Mouse (Mus musculus): Measurements from ENCODE around the gene Nfe2. TPM values are rescaled to one million over a fixed set of nuclear protein-coding genes. Genes with fewer than 3 reads are reported as not detected.
A peak's percentile ranks its signal among the peaks of the same experiment; 100 is the strongest.
"Not testable (repeated sequence)": the region's sequence is repeated elsewhere in the genome, so short reads cannot be mapped to it uniquely, and the experiment has no call there.

The Nfe2 gene
- polyA plus RNA-seq, 1 experiment from 2014 or later = 7.6 TPM

DNA sequence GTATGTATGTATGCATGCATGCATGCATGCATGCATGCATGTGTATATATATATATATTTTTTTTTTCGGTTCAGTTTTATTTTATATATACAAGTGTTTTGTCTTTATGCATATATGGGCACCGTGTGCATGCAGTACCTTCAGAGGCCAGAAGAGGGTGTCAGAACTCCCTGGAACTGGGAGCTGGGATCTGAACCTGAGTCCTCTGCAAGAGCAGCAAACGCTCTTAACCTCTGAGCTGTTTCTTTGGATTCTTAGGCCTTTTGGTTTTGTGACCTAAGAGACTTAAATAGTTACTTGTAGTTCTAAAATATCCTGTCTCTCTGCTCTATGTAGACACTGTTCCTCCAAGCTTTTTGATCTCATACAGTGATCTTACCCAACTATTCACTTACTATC lies 25.9 kb upstream of the Nfe2 start:
- Histone ChIP-seq H3K27me3 (ENCODE audit: control insufficient read depth, insufficient read depth, low read length) (no peaks in the 10 kb centered on the region), H3K4me1 (replicated peaks; ENCODE audit: control insufficient read depth, insufficient read depth, low read length) (no peaks in the 10 kb centered on the region), H3K9ac (ENCODE audit: low read length) (no peak overlapping the region), H3K4me2 (ENCODE audit: low read depth, low read length, severe bottlenecking) (no peak overlapping the region), H3K4me3 (ENCODE audit: low read depth, low read length) (no peak overlapping the region), H3K27ac (ENCODE audit: low read depth, low read length) (no peak overlapping the region), H3K9me3 (ENCODE audit: control insufficient read depth, low read length) (no peaks in the 10 kb centered on the region), H3K36me3 (ENCODE audit: control insufficient read depth, insufficient read depth, low read length) (no peaks in the 10 kb centered on the region)
- WGBS = 55% methylated on average over 3 of the region's 3 CpGs
- ATAC-seq (replicated peaks; ENCODE audit: low FRiP score) (0 out of 2 replicates have a peak, but pooled peaks have one; percentile 30), DNase-seq (ENCODE audit: low spot score) (peak; percentile 74)

DNA sequence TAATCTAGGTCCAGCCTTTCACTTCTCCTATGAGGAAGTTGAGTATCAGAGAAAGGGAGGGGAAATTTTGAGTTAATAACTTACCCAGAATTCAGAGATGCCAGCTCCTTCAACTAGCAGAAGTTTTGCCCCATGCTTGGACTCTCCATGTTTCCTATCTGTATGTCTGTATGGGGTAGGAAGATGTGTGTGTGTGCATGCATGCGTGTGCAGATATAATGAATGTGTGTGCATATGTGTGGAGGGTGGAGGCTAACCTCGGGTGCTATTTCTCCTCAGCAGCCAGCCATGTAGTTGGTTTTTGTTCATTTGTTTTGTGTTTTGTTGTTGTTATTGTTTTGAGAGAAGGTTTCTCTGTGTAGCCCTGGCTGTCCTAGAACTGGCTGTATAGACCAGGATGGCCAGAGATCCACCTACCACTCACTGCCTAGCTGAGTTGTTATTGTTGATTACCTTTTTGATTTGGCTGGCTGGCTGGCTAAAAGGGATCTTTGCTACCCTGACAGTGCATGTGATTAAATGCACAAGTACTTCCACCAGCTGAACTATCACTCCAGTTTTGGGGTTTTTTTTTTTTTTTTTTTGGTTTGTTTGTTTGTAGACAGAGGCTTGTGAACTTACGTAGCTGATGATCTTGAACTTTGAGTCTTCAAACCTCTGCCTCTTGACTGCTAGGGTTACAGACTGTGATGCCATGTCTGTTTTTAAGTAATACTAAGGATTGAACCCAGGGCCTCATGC lies 23.4 kb upstream of the Nfe2 start:
- H3K4me1 ChIP-seq (replicated peaks; ENCODE audit: control insufficient read depth, insufficient read depth, low read length) = no peaks in the 10 kb centered on the region
- H3K4me3 ChIP-seq (ENCODE audit: low read depth, low read length) = no peak overlapping the region
- H3K27me3 ChIP-seq (ENCODE audit: control insufficient read depth, insufficient read depth, low read length) = no peaks in the 10 kb centered on the region
- H3K9ac ChIP-seq (ENCODE audit: low read length) = no peak overlapping the region
- H3K36me3 ChIP-seq (ENCODE audit: control insufficient read depth, insufficient read depth, low read length) = no peaks in the 10 kb centered on the region
- no peak for DNase-seq (ENCODE audit: low spot score)
- WGBS = 95% methylated on average over 3 of the region's 3 CpGs
- no peaks in the 10 kb centered on the region for H3K9me3 ChIP-seq (ENCODE audit: control insufficient read depth, low read length)
- ATAC-seq (replicated peaks; ENCODE audit: low FRiP score) = no peak
- H3K4me2 ChIP-seq (ENCODE audit: low read depth, low read length, severe bottlenecking) = no peak overlapping the region
- H3K27ac ChIP-seq (ENCODE audit: low read depth, low read length) = no peak overlapping the region

DNA sequence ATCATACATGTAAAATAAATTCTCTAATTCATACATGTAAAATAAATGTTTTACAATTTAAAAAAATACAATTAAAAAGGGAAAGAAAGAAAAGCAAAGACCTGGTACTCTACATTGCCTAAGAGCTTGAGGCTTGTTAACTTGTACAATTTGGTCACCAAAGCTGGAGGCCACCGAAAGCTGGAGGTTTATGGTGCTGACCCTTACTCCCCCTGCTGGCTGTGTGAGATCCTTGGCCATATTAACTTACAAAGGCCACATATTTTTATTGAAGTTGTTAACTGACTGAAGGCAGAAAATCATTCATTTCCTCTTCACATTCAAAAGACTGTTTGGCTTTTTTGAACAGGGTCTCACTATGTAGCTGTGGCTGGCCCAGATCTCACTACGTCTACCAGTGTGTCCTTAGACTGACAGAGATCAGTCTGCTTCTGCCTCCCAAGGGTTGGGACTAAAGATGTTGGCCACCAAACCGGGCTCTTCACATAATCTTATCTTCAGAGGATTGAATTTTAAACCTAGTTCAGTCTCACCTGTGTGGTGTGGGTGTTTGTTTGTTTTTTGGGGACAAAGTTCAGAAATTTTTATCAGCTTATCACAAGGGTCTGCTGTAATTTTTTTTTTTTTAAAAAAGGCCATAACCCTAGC lies 22.7 kb upstream of the Nfe2 start:
- Histone ChIP-seq H3K4me1 (replicated peaks; ENCODE audit: control insufficient read depth, insufficient read depth, low read length) (no peaks in the 10 kb centered on the region), H3K27me3 (ENCODE audit: control insufficient read depth, insufficient read depth, low read length) (no peaks in the 10 kb centered on the region), H3K9me3 (ENCODE audit: control insufficient read depth, low read length) (no peaks in the 10 kb centered on the region), H3K36me3 (ENCODE audit: control insufficient read depth, insufficient read depth, low read length) (no peaks in the 10 kb centered on the region), H3K9ac (ENCODE audit: low read length) (no peak overlapping the region), H3K27ac (ENCODE audit: low read depth, low read length) (no peak overlapping the region), H3K4me2 (ENCODE audit: low read depth, low read length, severe bottlenecking) (no peak overlapping the region), H3K4me3 (ENCODE audit: low read depth, low read length) (no peak overlapping the region)
- 79% methylated on average over 3 of the region's 3 CpGs for WGBS
- ATAC-seq (replicated peaks; ENCODE audit: low FRiP score) (no peak), DNase-seq (ENCODE audit: low spot score) (peak; percentile 68)

DNA sequence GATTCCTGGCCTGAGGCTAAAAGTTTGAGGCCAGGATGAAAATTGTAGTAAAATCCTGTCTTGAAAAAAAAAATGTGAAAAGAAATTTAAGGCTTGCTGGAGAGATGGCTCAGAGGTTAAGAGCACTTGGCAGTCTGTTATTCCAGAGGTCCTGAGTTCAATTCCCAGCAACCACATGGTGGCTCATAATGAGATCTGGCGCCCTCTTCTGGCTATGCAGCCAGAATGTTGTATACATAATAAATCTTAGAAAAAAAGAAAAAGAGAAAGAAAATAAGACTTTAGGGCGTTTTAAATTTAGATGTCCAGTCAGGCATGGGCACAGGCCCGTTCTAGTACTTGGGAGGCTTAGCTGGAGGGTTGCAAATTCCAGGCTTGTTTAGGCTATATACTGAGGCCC lies 21.5 kb upstream of the Nfe2 start:
- Histone ChIP-seq H3K4me2 (ENCODE audit: low read depth, low read length, severe bottlenecking) (no peak overlapping the region), H3K4me1 (replicated peaks; ENCODE audit: control insufficient read depth, insufficient read depth, low read length) (no peaks in the 10 kb centered on the region), H3K27ac (ENCODE audit: low read depth, low read length) (no peak overlapping the region), H3K4me3 (ENCODE audit: low read depth, low read length) (no peak overlapping the region), H3K9ac (ENCODE audit: low read length) (no peak overlapping the region), H3K9me3 (ENCODE audit: control insufficient read depth, low read length) (no peaks in the 10 kb centered on the region), H3K36me3 (ENCODE audit: control insufficient read depth, insufficient read depth, low read length) (no peaks in the 10 kb centered on the region), H3K27me3 (ENCODE audit: control insufficient read depth, insufficient read depth, low read length) (no peaks in the 10 kb centered on the region)
- peak; percentile 72 for DNase-seq (ENCODE audit: low spot score)
- ATAC-seq (replicated peaks; ENCODE audit: low FRiP score) = no peak
- WGBS = 65% methylated on average over 3 of the region's 3 CpGs

DNA sequence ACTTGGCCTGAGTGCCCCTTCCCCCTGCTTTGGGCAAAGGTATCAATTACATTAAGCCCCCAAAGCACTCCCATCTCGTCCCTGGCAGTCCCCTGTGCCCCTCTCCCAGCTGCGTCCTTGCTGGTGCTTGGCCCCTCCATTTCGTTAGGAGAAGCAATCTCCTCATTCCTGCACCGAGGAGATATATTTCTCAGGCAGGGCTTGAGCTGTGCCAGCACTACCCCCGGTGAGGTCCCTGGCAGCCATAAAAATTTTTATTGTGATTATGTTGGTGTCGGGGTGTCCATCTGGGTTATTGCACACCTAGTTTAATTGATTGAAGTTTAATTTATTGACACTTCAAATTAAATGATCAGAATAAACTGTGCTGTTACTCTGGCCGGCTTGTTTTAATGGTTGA lies 19.7 kb upstream of the Nfe2 start:
- 75% methylated on average over 7 of the region's 7 CpGs for WGBS

DNA sequence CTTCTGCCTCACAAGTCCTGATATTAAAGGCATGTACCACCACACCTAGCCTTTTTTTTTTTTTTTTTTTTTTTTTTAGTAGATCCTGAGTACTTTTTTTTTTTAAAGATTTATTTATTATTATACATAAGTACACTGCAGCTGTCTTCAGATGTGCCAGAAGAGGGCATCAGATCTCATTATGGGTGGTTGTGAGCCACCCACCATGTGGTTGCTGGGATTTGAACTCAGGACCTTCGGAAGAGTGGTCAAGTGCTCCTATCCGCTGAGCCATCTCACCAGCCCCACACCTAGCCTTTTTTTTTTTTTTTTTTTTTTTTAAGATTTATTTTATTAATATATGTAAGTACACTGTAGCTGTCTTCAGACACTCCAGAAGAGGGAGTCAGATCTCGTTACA lies 17.7 kb upstream of the Nfe2 start:
- H3K27me3 ChIP-seq (ENCODE audit: control insufficient read depth, insufficient read depth, low read length); DNase-seq (ENCODE audit: low spot score); H3K36me3 ChIP-seq (ENCODE audit: control insufficient read depth, insufficient read depth, low read length); H3K9me3 ChIP-seq (ENCODE audit: control insufficient read depth, low read length); H3K4me2 ChIP-seq (ENCODE audit: low read depth, low read length, severe bottlenecking); ATAC-seq (replicated peaks; ENCODE audit: low FRiP score); H3K4me3 ChIP-seq (ENCODE audit: low read depth, low read length); H3K9ac ChIP-seq (ENCODE audit: low read length); H3K27ac ChIP-seq (ENCODE audit: low read depth, low read length); H3K4me1 ChIP-seq (replicated peaks; ENCODE audit: control insufficient read depth, insufficient read depth, low read length): not testable (repeated sequence)
- 98% methylated on average over 2 of the region's 3 CpGs for WGBS

More for the DNA sequence above, 19.7 kb upstream of the Nfe2 start:
- Histone ChIP-seq H3K9ac (ENCODE audit: low read length) (no peak overlapping the region), H3K4me1 (replicated peaks; ENCODE audit: control insufficient read depth, insufficient read depth, low read length) (0 out of 2 replicates have a peak, but pooled peaks cover 5% of the 10 kb centered on the region), H3K27me3 (ENCODE audit: control insufficient read depth, insufficient read depth, low read length) (no peaks in the 10 kb centered on the region), H3K9me3 (ENCODE audit: control insufficient read depth, low read length) (no peaks in the 10 kb centered on the region), H3K4me3 (ENCODE audit: low read depth, low read length) (no peak overlapping the region), H3K4me2 (ENCODE audit: low read depth, low read length, severe bottlenecking) (no peak overlapping the region), H3K27ac (ENCODE audit: low read depth, low read length) (no peak overlapping the region), H3K36me3 (ENCODE audit: control insufficient read depth, insufficient read depth, low read length) (no peaks in the 10 kb centered on the region)
- DNase-seq (ENCODE audit: low spot score) (no peak), ATAC-seq (replicated peaks; ENCODE audit: low FRiP score) (no peak)

DNA sequence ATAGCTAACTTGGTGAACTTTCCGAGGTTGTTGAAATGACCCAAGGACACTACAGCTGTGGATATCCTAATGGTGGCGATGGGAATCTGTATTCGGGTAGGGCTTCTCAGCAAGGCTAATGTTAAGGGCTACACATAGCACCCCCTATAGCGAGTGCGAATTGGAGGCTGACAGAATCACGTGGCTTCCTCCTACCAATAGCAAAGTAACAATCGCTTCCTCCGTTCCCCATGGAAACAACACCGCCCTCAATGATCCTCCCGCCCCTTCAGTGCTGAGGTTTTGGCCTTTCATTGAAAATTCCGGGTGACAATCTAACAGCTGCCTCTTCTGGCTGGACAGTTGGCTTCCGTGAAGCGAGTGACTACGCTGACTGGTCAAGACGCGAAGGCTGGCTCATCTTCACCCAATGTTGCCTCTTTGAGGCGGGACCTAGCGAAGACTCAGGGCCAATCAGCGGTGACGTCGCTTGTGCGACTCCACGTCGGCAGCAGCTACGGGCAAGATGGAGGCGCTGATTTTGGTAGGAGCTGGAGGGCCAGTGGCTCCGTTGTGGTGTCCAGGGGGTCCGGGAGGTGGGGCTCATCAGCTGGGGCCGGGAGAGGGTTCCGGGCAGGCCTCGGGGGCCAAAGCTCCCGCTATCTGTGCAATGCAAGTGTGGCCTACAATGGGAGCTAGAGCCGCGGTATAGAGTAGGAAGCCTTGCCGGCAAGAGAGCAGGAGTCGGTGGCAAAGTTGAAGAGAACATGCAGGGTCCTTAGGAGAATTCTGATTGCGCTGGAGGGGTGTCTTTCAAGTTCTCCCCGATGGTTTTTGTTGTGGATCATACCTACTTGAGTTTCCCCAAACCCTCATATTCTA lies 14.4 kb upstream of the Nfe2 start, which contains the start of gene Copz1:
Copz1 (plus strand) TSS at position 296 of the 861 bp plus-strand sequence.
- H3K9ac ChIP-seq (ENCODE audit: low read length) = peak within 1 kb of the TSS; percentile 90
- under 1% methylated on average over 38 of the region's 38 CpGs for whole genome bisulfite sequencing
- peak within 1 kb of the TSS; percentile 64 for H3K4me2 ChIP-seq (ENCODE audit: low read depth, low read length, severe bottlenecking)
- H3K4me1 ChIP-seq (replicated peaks; ENCODE audit: control insufficient read depth, insufficient read depth, low read length) = 0 out of 2 replicates have a peak, but pooled peaks cover 5% of the 10 kb centered on the region
- ATAC-seq (replicated peaks; ENCODE audit: low FRiP score) (peak; percentile 99), DNase-seq (ENCODE audit: low spot score) (peak; percentile 96)
- H3K27ac ChIP-seq (ENCODE audit: low read depth, low read length) = no peak within 1 kb of the TSS
- H3K9me3 ChIP-seq (ENCODE audit: control insufficient read depth, low read length) = no peaks in the 10 kb centered on the region
- peak within 1 kb of the TSS; percentile 85 for H3K4me3 ChIP-seq (ENCODE audit: low read depth, low read length)
- H3K36me3 ChIP-seq (ENCODE audit: control insufficient read depth, insufficient read depth, low read length) = no peaks in the 10 kb centered on the region
- H3K27me3 ChIP-seq (ENCODE audit: control insufficient read depth, insufficient read depth, low read length) = no peaks in the 10 kb centered on the region

DNA sequence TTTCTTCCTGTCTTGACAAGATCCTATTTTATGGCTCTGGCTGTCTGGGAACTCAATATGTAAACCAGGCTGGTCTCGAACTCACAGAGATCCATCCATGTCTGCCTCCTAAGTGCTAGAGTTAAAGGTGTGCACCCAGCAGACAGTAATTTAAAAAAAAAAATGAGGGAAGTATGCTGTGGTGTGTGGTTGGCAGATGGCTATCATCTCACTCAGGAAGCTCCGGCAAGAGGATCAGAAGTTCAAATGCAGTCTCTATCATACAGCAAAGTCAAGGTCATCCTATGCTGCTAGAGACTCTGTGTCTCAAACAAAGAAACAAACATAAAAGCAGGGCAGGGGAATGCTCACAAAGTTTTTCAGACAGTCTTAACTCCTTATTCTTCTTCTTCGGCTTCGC lies 10.7 kb upstream of the Nfe2 start:
- Histone ChIP-seq H3K27me3 (ENCODE audit: control insufficient read depth, insufficient read depth, low read length) (no peaks in the 10 kb centered on the region), H3K4me2 (ENCODE audit: low read depth, low read length, severe bottlenecking) (no peak overlapping the region), H3K4me3 (ENCODE audit: low read depth, low read length) (no peak overlapping the region), H3K36me3 (ENCODE audit: control insufficient read depth, insufficient read depth, low read length) (no peaks in the 10 kb centered on the region), H3K4me1 (replicated peaks; ENCODE audit: control insufficient read depth, insufficient read depth, low read length) (0 out of 2 replicates have a peak, but pooled peaks cover 4% of the 10 kb centered on the region), H3K9ac (ENCODE audit: low read length) (no peak overlapping the region), H3K27ac (ENCODE audit: low read depth, low read length) (no peak overlapping the region), H3K9me3 (ENCODE audit: control insufficient read depth, low read length) (no peaks in the 10 kb centered on the region)
- ATAC-seq (replicated peaks; ENCODE audit: low FRiP score) = no peak
- no peak for DNase-seq (ENCODE audit: low spot score)
- WGBS = 90% methylated on average over 4 of the region's 4 CpGs
